Comparison of ENCODE assay signal across 8 mouse cellular contexts in genomic region chr8:36361255-36361654, GRCm38 (mm10).
DNase-seq lines count a peak whose midpoint lies in the region; ATAC-seq and TF ChIP-seq lines count a peak whose summit lies in the region.

No protein-coding gene starts in this region.

- 6% methylated on average over 2 of the region's 2 CpGs for WGBS in lung, embryonic 14.5 days

- H3K36me3 ChIP-seq in lung, embryonic 14.5 days (ENCODE audit: insufficient read depth): no peaks in the 10 kb centered on the region

- no peak overlapping the region for H3K9ac ChIP-seq in lung, embryonic 14.5 days

- no peaks in the 10 kb centered on the region for H3K27me3 ChIP-seq in lung, embryonic 14.5 days (ENCODE audit: insufficient read depth, low read length)

- no peak overlapping the region for H3K27ac ChIP-seq in lung, embryonic 14.5 days (ENCODE audit: low read depth)

- H3K4me3 ChIP-seq in lung, embryonic 14.5 days (ENCODE audit: low read depth, low read length): no peak overlapping the region

- H3K4me1 ChIP-seq in lung, embryonic 14.5 days (ENCODE audit: insufficient read depth): no peaks in the 10 kb centered on the region

- no peak overlapping the region for H3K4me2 ChIP-seq in lung, embryonic 14.5 days

- peak; percentile 27 to 48 for DNase-seq in CD8-positive naive resting alpha-beta T cell, adult 2 months (ENCODE audit: low read depth in 2 of 2, low spot score in 2 of 2)
- peak; percentile 13 for DNase-seq in gastrocnemius, postnatal 25 days
- peak; percentile 75 to 77 for DNase-seq in kidney, postnatal 4 days
- peak; percentile 95 for DNase-seq in lung, embryonic 14.5 days
- DNase-seq in retina, adult 2 months (ENCODE audit: low read depth, low spot score): peak; percentile 55

- peak; percentile 78 for TF ChIP-seq CTCF in lung, embryonic 14.5 days (IDR thresholded peaks at IDR 0.05; ENCODE audit: low read depth)

- peak; percentile 49 for ATAC-seq in activated CD4-positive, CD25-positive, alpha-beta regulatory T cell, adult 4 months
- ATAC-seq in common myeloid progenitor, adult 5-6 weeks (replicated peaks; ENCODE audit: low read depth, poor library complexity, severe bottlenecking): peak; percentile 85
- ATAC-seq in lung, embryonic 14.5 days (ENCODE audit: insufficient read depth): peak; percentile 79
- ATAC-seq in erythroid progenitor cell, adult 5-6 weeks (replicated peaks; ENCODE audit: low FRiP score, poor library complexity, severe bottlenecking): no peak

- no peaks in the 10 kb centered on the region for H3K9me3 ChIP-seq in lung, embryonic 14.5 days (ENCODE audit: low read depth, low read length)

Comparison
In these comparisons a context has a peak if more than half of its experiments do, and no peak if none do; other contexts are left out.
1. DNase-seq: peak in every context shown above with its lines; median percentile 95 in lung, embryonic 14.5 days; 76 in kidney, postnatal 4 days; 55 in retina, adult 2 months; 38 in CD8-positive naive resting alpha-beta T cell, adult 2 months; 13 in gastrocnemius, postnatal 25 days.